Mouse (Mus musculus) heart, embryonic 11.5 days (tissue): ENCODE results near the gene Gpr61. TPM values are rescaled to one million over a fixed set of nuclear protein-coding genes. Genes with fewer than 3 reads are reported as not detected.

Experiments used
- ATAC-seq: fragments of 200-750 bp; cut with Nextera tagmentation; replicated peaks from 2 replicates; pipeline ENCODE4 v1.8.0; 2017; ENCODE audit warnings: moderate library complexity; ENCODE audit not compliant: insufficient number of reproducible peaks, low FRiP score, low TSS enrichment
- H3K27ac ChIP-seq: fragments of 300-500 bp; sonication (generic); 2 replicates; pipeline ENCODE4 v1.5.1; 2014; ENCODE audit warnings: mild to moderate bottlenecking, low read depth, low read length
- H3K27me3 ChIP-seq: fragments of 300-500 bp; sonication (generic); 2 replicates; pipeline ENCODE4 v1.6.1; 2014; ENCODE audit warnings: mild to moderate bottlenecking, low read length, mixed read lengths; ENCODE audit not compliant: control insufficient read depth, insufficient read depth
- H3K36me3 ChIP-seq: fragments of 300-500 bp; sonication (generic); 2 replicates; pipeline ENCODE4 v1.6.1; 2014; ENCODE audit warnings: mild to moderate bottlenecking, low read length, moderate library complexity, mixed read lengths; ENCODE audit not compliant: control insufficient read depth, insufficient read depth
- H3K4me1 ChIP-seq: fragments of 300-500 bp; sonication (generic); 2 replicates; pipeline ENCODE4 v1.6.1; 2014; ENCODE audit warnings: low read length; ENCODE audit not compliant: control insufficient read depth, insufficient read depth
- H3K4me2 ChIP-seq: fragments of 300-500 bp; sonication (generic); 2 replicates; pipeline ENCODE4 v1.6.1; 2014; ENCODE audit warnings: mild to moderate bottlenecking, moderate library complexity
- H3K4me3 ChIP-seq: fragments of 300-500 bp; sonication (generic); 2 replicates; pipeline ENCODE4 v1.5.1; 2014; ENCODE audit warnings: low read depth, low read length
- H3K9ac ChIP-seq: fragments of 300-500 bp; sonication (generic); 2 replicates; pipeline ENCODE4 v1.6.1; 2014; ENCODE audit warnings: mild to moderate bottlenecking, low read depth, low read length, moderate library complexity
- H3K9me3 ChIP-seq: fragments of 300-500 bp; sonication (generic); replicated peaks from 2 replicates; pipeline ENCODE4 v1.6.1; 2016; ENCODE audit warnings: low read length; ENCODE audit not compliant: control insufficient read depth
- WGBS: fragments of 180-500 bp; shearing (Covaris S2); extraction: QIAGEN DNeasy Blood & Tissue Kit; methylation state at CpG from one replicate; pipeline ENCODE4 v1.1.7; 2014; ENCODE audit not compliant: insufficient replicate concordance; 5-methylcytosine and 5-hydroxymethylcytosine counted together
- polyA plus RNA-seq: library from polyadenylated mRNA; unstranded; fragments of >200 nt; fragmentation: Nextera tagmentation; extraction: Ambion mirVana; gene quantifications from 2 replicates; pipeline ENCODE4 v1.2.1, GENCODE M21; 2014

Gpr61 gene
- polyA plus RNA-seq, 1 experiment from 2014 or later, result 0.16 TPM

DNA sequence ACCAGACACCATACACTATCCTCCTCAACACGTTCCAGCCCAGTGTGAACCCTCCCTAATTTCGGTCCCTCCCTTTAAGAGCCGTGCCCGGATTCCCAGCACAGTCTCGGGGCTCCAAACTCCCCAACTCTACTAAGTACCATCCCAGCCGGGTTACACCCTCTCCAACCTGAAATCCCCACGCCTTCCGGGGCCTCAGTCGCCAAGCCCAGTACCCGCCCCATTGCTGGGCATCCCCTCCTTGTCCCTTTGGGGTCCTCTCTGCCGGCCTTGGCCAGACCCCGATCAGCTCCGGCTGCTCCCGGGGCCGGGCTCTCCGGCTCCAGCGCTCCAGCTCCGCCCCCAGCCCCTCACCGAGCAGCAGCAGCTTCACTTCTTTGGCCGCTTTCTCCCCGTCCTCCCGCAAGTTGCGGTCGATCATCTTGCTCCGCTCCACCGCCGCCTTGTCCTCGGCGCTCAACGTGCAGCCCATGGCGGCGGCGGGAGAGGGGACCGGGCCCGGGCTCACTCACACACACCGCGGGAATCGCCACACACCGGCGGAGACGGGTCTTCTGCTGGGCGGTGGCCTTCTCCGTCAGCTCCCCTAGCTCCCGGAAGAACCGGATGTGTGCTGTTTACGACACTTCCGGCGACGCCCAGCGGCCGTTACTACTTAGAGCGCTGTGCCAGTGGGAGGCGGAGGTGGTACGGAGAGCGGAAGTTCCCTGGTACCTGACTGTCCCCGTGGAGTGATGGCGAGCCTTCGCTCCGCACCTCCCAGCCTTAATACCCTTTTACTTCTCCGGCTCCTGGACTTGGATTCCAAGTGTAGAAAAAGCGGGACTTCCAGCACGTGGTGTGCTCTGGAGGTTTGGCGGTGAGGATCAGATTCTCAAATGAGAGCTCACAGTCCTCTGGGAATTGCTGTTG, 8.9 kb downstream of the Gpr61 start, which contains the start of gene Gnai3:
Gene Gnai3 (minus strand): TSS at position 613 of the 912 bp plus-strand sequence.
- Histone ChIP-seq H3K4me1 (peaks cover 11% of the 10 kb centered on the region), H3K4me3 (peak within 1 kb of the TSS; percentile 86), H3K27me3 (no peaks in the 10 kb centered on the region), H3K36me3 (no peaks in the 10 kb centered on the region), H3K9me3 (no peaks in the 10 kb centered on the region), H3K9ac (peak within 1 kb of the TSS; percentile 90), H3K4me2 (peak within 1 kb of the TSS; percentile 77), H3K27ac (peak within 1 kb of the TSS; percentile 94)
- peak; percentile 89 for ATAC-seq
- under 1% methylated on average over 63 of the region's 63 CpGs for WGBS

DNA sequence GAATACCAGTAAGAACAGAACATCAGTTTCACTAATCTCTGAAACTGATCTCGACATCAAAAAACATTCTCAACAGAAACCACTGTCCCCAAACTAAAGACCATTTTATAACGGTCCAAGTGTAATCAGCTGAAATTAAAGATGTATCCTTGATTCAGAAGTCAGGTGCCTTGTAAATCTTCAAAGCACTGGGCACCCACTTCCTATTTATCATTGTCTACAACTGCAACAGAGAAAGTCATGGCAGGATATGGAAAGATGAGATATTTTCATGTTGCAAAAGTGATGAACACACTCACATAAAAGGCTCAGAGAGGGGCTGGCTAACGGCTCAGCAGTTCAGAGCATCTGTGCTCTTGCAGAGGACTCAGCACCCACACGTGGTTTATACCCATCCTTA, 13.9 kb downstream of the Gpr61 start:
- ATAC-seq, result no peak
- H3K27ac ChIP-seq, result no peak overlapping the region

DNA sequence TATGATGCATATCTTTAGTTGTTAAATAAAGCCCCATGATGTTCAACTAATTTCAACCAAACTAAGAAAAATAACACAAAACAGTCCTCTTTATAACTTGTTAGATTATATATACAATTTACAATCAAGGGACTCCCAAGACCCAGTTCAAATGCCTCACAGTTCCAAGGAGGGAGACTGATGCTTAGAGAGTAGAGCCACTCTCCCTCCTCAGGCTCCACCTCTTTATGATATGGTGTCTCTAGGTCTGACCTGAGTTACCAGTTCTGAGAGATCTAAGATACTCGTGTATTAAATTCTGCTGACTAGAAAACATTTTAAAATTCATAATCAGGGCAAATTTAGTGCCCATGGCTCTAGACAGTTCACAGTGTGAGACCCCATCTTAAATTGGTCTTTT, 15.6 kb downstream of the Gpr61 start:
- no peak for ATAC-seq
- Histone ChIP-seq H3K36me3 (0 out of 2 replicates have a peak, but pooled peaks cover 2% of the 10 kb centered on the region), H3K9me3 (no peaks in the 10 kb centered on the region), H3K4me2 (no peak overlapping the region), H3K27ac (no peak overlapping the region), H3K4me1 (no peaks in the 10 kb centered on the region), H3K4me3 (no peak overlapping the region), H3K9ac (no peak overlapping the region), H3K27me3 (no peaks in the 10 kb centered on the region)
- WGBS, result 85% methylated on average over 1 of the region's 1 CpGs

More for the DNA sequence above, 13.9 kb downstream of the Gpr61 start:
- no peak overlapping the region for H3K4me3 ChIP-seq
- H3K4me1 ChIP-seq, result peaks cover 7% of the 10 kb centered on the region; the same call in 1 of the 2 replicates
- H3K9ac ChIP-seq, result no peak overlapping the region
- H3K36me3 ChIP-seq, result 0 out of 2 replicates have a peak, but pooled peaks cover 2% of the 10 kb centered on the region
- 86% methylated on average over 4 of the region's 4 CpGs for WGBS
- no peaks in the 10 kb centered on the region for H3K9me3 ChIP-seq
- H3K4me2 ChIP-seq, result no peak overlapping the region
- H3K27me3 ChIP-seq, result no peaks in the 10 kb centered on the region

DNA sequence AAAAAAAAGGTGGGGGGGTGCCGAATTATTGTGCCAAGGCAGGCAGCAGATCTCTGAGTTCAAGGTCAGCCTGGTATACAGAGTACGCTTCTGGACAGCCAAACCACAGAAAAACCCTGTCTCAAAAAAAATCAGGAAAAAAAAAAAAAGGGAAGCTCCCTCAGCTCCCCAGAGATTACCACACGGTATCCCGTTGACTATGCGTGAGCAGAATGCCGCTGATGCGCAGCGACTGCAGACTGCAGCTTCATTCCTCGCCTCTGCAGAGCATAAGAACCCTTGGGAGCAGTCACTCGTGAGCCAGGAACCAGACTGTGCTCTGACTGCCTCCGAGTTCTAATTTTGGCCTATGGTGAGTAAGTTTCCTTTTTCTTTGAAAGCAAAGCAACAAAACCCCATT, 20.0 kb downstream of the Gpr61 start:
- H3K9ac ChIP-seq, result no peak overlapping the region
- no peaks in the 10 kb centered on the region for H3K27me3 ChIP-seq
- WGBS, result 69% methylated on average over 11 of the region's 11 CpGs
- no peak overlapping the region for H3K4me2 ChIP-seq
- no peak overlapping the region for H3K4me3 ChIP-seq
- H3K9me3 ChIP-seq, result no peaks in the 10 kb centered on the region
- no peak; the same call in 1 of the 2 replicates for ATAC-seq
- no peak overlapping the region for H3K27ac ChIP-seq
- H3K4me1 ChIP-seq, result peaks cover 34% of the 10 kb centered on the region
- no peaks in the 10 kb centered on the region for H3K36me3 ChIP-seq

DNA sequence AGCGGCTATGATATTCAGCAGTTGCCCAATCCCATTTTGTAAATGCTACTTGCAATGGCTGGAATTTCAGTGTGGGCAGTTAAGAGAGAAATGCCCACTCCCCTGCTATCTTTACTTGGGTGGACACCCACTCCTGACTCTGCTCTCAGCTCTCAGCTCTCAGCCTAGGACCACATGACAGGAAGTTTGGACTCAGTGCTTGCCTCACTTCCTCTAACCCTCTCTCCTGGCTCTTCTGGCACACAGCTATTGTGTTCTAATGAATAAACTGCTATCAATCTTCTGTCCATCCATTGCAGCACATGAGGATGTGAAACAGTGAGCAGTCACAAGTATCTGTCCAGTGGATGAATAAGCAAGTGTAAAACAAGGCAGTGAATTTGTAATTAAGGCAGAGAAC, 22.2 kb downstream of the Gpr61 start:
- no peak overlapping the region for H3K4me2 ChIP-seq
- peaks cover 44% of the 10 kb centered on the region for H3K4me1 ChIP-seq
- H3K4me3 ChIP-seq, result no peak overlapping the region
- H3K27me3 ChIP-seq, result no peaks in the 10 kb centered on the region
- 65% methylated on average over 1 of the region's 1 CpGs for WGBS
- H3K9ac ChIP-seq, result no peak overlapping the region
- H3K9me3 ChIP-seq, result no peaks in the 10 kb centered on the region
- ATAC-seq, result no peak
- peak overlapping the region; percentile 42 for H3K27ac ChIP-seq
- no peaks in the 10 kb centered on the region for H3K36me3 ChIP-seq

DNA sequence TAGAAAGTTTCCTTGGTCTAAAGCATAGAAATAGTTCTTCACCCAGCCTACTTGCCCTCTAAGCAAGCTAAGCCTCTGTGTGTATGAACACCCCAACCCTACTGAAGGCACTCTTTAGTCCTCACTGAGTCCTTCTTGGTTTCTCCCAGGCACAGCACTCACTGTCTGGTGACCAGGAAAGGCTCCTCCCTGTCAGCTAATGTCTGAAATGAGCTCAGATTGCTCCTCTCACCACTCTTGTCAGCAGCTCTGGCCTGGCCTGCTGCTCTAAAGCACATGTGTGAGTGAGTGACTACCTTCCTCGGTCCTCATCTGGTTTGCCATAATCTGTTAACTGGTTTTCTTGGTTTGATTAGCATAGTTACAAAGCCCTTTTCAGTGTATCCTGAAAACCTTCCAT, 22.9 kb downstream of the Gpr61 start:
- no peaks in the 10 kb centered on the region for H3K9me3 ChIP-seq
- H3K4me2 ChIP-seq, result no peak overlapping the region
- no peak for ATAC-seq
- no peaks in the 10 kb centered on the region for H3K36me3 ChIP-seq
- 0 out of 2 replicates have a peak overlapping the region, but pooled peaks have one; percentile 22 for H3K9ac ChIP-seq
- WGBS, result 33% methylated on average over 1 of the region's 1 CpGs
- peak overlapping the region; percentile 42; the same call in 1 of the 2 replicates for H3K27ac ChIP-seq
- peaks cover 44% of the 10 kb centered on the region for H3K4me1 ChIP-seq
- no peaks in the 10 kb centered on the region for H3K27me3 ChIP-seq
- no peak overlapping the region for H3K4me3 ChIP-seq

DNA sequence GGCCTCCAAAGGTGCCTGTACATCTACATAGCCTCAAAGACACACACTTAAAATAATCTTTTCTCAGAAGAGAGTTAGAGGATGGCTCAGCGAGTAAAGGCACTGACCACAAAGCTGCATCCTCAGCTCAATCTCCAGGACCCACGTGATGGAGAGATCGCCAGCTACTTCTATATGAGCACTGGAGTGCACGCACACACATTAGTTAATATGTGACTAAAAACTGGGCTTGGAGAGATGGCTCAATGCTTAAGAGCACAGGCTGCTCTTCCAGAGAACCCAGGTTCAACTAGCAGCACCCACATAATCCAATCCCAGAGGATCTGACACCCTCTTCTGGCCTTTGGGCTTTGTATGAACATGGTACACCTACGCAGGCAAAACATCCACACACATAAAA, 23.5 kb downstream of the Gpr61 start:
- ATAC-seq, result no peak
- Histone ChIP-seq H3K27ac (no peak overlapping the region), H3K9ac (no peak overlapping the region), H3K4me1 (peaks cover 44% of the 10 kb centered on the region), H3K9me3 (no peaks in the 10 kb centered on the region), H3K27me3 (no peaks in the 10 kb centered on the region), H3K4me3 (no peak overlapping the region), H3K36me3 (no peaks in the 10 kb centered on the region), H3K4me2 (no peak overlapping the region)
- 91% methylated on average over 5 of the region's 5 CpGs for WGBS

DNA sequence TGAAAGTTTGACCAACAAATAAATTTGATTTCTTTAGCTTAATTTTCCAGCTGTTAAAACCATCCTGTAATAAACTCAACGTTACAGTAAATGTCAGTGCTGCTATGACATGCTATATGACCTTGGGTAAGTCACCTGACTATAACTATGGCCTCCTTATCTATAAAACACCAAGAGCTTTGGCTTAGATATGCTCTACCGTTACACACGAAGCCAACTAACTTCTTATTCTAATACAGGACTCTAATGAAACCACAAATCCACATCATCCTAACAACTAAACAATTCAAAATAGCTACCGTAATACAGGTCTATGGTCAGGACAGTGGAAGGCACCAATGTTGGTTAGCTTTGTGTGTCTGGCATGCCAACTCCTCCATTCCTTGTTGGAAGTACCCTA, 24.9 kb downstream of the Gpr61 start:
- peaks cover 44% of the 10 kb centered on the region for H3K4me1 ChIP-seq
- H3K9me3 ChIP-seq, result no peaks in the 10 kb centered on the region
- 71% methylated on average over 4 of the region's 4 CpGs for WGBS
- H3K27ac ChIP-seq, result no peak overlapping the region
- H3K4me2 ChIP-seq, result no peak overlapping the region
- H3K9ac ChIP-seq, result no peak overlapping the region
- ATAC-seq, result no peak
- no peaks in the 10 kb centered on the region for H3K27me3 ChIP-seq
- no peak overlapping the region for H3K4me3 ChIP-seq
- no peaks in the 10 kb centered on the region for H3K36me3 ChIP-seq
